Mouse (Mus musculus) adrenal gland, postnatal 4 days (tissue): ENCODE data around the gene Ube2j2. TPM values are rescaled to one million over a fixed set of nuclear protein-coding genes. Genes with fewer than 3 reads are reported as not detected.

Experiments
- DNase-seq, 2 experiments: peaks; one replicate each; pipeline ENCODE4 v3.0.0; 2021 to 2022; ENCODE audit warnings: low spot score in 2 of 2, mixed read lengths in 2 of 2
- long read RNA-seq, 2 experiments: library from polyadenylated mRNA; stranded (forward); transcript quantifications; one replicate each; pipeline ENCODE4 v2.0.0; 2021
- total RNA-seq, 2 experiments: library from RNA; stranded (reverse); gene quantifications; 2 replicates each; pipeline ENCODE4 v1.2.3; 2021

Ube2j2 gene
- total RNA-seq = 10 to 100 TPM; 91.9 to 94.1 TPM
- long read RNA-seq, experiment 1, transcript Ube2j2-205 (8 exons, 1,434 nt) = minor isoform, 10 of 70 reads
- long read RNA-seq, experiment 1, transcript Ube2j2-202 (7 exons, 1,309 nt) = minor isoform, 9 of 70 reads
- long read RNA-seq, experiment 1, transcript Ube2j2-201 (8 exons, 3,483 nt) = major isoform, 19 of 70 reads
- long read RNA-seq, experiment 1, transcript Ube2j2-213 (7 exons, 3,339 nt) = minor isoform, 15 of 70 reads
- long read RNA-seq, experiment 1, partial matches to known transcripts = 2 of 70 reads
- long read RNA-seq, experiment 1, other reads (novel, unspliced or antisense) = 15 of 70 reads
- long read RNA-seq, experiment 2, transcript Ube2j2-202 (7 exons, 1,309 nt) = minor isoform, 7 of 81 reads
- long read RNA-seq, experiment 2, transcript Ube2j2-205 (8 exons, 1,434 nt) = minor isoform, 8 of 81 reads
- long read RNA-seq, experiment 2, transcript Ube2j2-201 (8 exons, 3,483 nt) = major isoform, 21 of 81 reads
- long read RNA-seq, experiment 2, transcript Ube2j2-213 (7 exons, 3,339 nt) = minor isoform, 15 of 81 reads
- long read RNA-seq, experiment 2, partial matches to known transcripts = 10 of 81 reads
- long read RNA-seq, experiment 2, other reads (novel, unspliced or antisense) = 18 of 81 reads

- peak; percentile 93 to 96 for DNase-seq
Measured at GRCm38 (mm10) chr4:155943534-155944249, at the start of gene Ube2j2. Gene Ube2j2 (plus strand): TSS chr4:155943831.

DNA sequence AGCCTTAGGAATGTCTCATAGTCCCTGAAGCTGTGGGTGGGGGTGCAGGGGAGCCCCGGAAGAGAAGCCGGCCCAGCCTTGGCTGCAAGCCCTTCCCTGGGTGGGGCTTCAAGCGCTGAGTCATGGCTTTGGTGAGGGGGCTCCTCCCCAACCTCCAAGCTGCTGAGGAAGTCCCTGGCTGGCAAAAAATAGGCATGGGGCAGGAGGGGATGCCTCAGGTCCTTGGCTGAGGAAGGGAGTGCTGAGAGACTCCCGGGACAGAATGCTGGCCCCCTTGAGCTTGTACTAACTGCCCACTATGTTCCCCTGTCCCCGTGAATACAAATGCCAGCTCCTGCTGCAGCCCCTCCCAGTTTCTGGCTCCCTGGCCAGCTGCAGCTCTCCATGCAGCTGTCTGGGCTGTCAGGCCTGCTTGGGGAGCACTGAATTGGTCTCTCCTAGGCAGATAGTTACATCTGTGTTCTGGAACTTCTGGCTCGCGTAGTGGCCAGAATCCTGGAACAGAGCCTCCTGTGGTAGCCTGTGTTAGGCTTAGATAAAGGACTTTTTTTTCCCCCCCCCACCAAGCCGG is 49.2 kb upstream of the Ube2j2 start:
- peak; percentile 16 to 43 for DNase-seq

DNA sequence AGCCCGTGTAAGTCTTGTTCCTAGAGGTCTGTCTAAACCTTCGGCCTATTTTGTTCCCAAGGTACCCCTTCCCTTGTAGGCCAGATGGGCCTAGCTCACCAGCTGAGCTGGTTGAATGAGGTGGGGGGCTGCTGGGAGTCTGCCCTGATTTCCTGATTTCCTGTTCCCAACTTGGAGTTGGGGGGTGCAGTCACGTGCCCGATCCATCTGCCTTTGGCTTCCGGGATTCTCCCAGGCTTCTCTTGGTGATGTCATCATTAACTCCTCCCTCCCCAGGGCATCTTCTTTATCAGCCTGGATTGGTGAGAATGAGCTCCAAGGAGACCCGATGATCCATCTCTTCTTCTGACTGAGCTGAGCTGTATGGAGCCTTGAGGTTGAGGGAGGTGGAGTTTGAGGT is 48.4 kb upstream of the Ube2j2 start:
- DNase-seq = peak in 1 of 2 experiments; percentile 2

GRCm38 (mm10) chr4:155895826-155896225 is 47.8 kb upstream of the Ube2j2 start:
- DNase-seq = no peak

- peak in 1 of 2 experiments; percentile 1 for DNase-seq
Measured at GRCm38 (mm10) chr4:155896461-155896860, 47.2 kb upstream of the Ube2j2 start.

DNA sequence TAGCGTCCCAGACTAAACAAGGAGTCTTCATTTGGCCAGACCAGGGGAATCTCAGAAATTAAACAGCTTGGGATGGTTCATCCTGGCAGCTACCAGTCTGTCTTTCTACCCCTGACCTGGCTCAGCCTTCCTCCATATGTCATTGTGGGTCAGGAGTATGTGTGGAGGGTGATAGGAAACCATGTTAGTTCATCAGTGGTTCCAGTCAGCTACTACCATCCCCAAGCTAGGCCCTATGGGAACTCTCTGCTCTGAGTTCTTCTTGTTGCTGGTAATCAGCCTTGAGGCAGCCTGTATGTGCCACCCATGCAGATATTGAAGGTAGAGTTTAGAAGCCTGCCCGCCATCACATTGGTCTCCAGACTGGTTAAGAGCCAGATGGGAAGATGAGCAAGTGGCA is 45.3 kb upstream of the Ube2j2 start:
- peak in 1 of 2 experiments; percentile 1 for DNase-seq

- DNase-seq = peak; percentile 2
Measured at GRCm38 (mm10) chr4:155899355-155899754, 44.3 kb upstream of the Ube2j2 start.

- peak; percentile 2 to 10 for DNase-seq
Measured at GRCm38 (mm10) chr4:155901205-155901604, 42.4 kb upstream of the Ube2j2 start.

DNA sequence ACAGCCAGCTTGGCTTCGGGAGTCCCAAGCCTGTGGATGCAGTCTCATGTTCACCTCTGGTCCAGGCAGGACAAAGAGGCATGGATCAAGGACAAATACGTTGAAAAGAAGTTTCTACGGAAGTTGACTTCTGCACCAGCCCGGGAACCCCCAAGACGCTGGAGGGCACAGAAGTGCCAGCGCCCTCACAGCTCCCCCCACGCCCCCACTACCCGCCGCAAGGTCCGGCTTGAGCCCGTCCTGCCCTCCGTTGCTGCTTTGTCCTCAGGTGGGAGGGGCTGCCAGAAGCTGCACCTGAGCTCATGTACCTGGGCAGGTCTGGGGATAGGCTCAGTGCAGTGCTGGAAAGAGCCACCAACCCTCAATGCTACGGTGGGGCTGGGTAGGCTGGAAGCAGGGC is 40.4 kb upstream of the Ube2j2 start:
- DNase-seq = no peak

DNA sequence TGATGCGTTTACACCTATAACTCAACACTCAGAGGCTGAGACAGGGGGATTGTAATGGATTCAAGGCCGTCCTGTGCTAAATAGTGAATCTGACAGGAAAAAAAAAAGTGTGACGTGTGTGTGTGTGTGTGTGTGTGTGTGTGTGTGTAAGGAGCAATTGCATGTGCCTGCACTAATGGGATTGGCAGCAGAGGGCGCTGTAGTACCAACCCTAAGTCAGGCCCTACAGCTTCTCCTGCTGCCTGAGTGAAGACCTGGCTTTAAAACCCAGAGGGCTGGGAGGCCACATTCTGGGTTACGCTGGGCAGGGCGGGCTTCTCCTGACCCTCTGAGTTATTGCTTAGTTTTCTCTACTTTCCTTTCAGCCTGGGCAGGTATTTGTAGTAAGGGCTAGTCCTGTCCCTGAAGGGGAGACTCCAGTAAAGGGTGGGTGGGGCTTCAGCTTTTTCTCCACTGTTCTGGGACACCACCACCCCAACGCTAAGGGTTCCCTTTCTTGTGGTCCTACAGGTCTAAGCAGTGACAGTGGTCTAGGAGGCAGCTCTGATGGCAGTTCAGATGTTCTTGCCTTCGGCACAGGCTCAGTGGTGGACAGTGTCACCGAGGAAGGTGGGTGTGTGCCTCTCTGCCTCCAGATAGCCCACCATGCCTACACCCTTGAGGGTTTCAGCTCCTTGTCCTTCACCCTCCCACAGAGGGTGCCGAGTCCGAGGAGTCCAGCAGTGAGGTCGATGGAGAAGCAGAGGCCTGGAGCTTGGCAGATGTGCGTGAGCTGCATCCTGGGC is 39.1 kb upstream of the Ube2j2 start:
- DNase-seq = peak; percentile 2

DNA sequence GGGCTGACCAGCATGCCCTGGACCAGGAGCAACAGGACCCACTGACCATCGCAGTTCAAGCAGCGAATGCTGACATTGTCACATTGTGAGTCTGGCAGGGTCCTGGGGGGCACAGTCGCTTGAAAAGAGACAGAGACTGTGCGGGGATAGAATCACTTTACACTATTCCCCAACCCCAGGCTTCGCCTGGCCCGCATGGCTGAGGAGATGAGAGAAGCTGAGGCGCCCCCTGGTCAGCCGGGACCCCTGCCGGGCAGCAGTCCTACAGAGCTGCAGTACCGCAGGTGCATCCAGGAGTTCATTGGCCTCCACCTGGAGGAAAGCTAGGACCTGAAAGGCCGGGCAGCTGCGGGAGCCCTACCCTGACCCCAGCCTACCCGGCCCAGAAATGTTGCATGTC is 38.0 kb upstream of the Ube2j2 start:
- DNase-seq = peak; percentile 1 to 2

GRCm38 (mm10) chr4:155906125-155906524 is 37.5 kb upstream of the Ube2j2 start:
- DNase-seq = peak in 1 of 2 experiments; percentile 1

GRCm38 (mm10) chr4:155907003-155907402 is 36.6 kb upstream of the Ube2j2 start:
- peak; percentile 2 for DNase-seq

GRCm38 (mm10) chr4:155908281-155908680 is 35.4 kb upstream of the Ube2j2 start:
- peak in 1 of 2 experiments; percentile 2 for DNase-seq

- peak in 1 of 2 experiments; percentile 1 for DNase-seq
Measured at GRCm38 (mm10) chr4:155908751-155909150, 34.9 kb upstream of the Ube2j2 start.

DNA sequence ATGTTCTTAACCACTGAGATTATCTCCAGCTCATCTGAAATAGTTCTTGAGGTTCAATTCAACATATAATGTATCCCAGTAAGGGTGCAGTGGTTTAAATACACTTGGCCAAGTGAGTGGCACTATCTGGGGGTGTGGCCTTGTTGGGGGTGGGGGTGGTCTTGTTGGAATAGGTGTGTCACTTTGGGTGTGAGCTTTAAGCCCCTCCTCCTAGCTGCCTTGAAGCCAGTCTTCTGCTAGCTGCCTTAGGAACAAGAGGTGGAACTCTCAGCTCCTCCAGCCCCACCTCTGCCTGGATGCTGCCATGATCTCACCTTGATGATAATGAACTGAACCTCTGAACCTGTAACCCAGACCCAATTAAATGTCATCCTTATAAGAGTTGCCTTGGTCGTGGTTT is 11.6 kb upstream of the Ube2j2 start:
- no peak for DNase-seq

GRCm38 (mm10) chr4:155943049-155943452 is 580 bp upstream of the Ube2j2 start:
- peak in 1 of 2 experiments; percentile 21 for DNase-seq

GRCm38 (mm10) chr4:155944271-155944670 is 640 bp downstream of the Ube2j2 start:
- peak in 1 of 2 experiments; percentile 8 for DNase-seq

DNA sequence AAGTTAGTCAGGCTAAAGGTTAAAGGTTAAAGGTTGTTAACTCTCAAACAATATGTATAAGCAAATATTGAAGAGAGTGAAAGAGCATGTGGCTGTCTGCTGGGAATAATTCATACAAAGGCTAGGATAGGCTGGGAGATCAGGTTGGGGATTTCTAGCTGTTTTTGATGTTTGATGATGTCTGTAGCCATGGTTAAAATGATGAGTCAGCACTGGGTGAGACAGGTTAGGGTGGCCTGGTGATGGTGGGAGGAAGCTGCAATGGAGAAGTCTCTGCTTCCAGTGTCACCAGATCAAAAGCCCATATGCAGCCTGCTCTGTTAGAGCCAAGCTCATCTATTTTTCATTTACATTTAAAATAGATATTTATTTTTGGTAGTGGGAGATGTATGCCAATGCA is 3.5 kb downstream of the Ube2j2 start:
- DNase-seq = no peak

- DNase-seq = no peak
Measured at GRCm38 (mm10) chr4:155955491-155955890, 11.9 kb downstream of the Ube2j2 start.

- DNase-seq = peak; percentile 31 to 63
Measured at GRCm38 (mm10) chr4:155959275-155959674, 15.6 kb downstream of the Ube2j2 start.
